Mouse (Mus musculus) limb, embryonic 14.5 days (tissue): Measurements from ENCODE around the gene Cmtm6. TPM values are rescaled to one million over a fixed set of nuclear protein-coding genes. Genes with fewer than 3 reads are reported as not detected.

Source experiments
- ATAC-seq: fragments of 200-750 bp; cut with Nextera tagmentation; 2 replicates; pipeline ENCODE4 v1.8.0; 2017; ENCODE audit warnings: low read depth, moderate number of reproducible peaks, moderate TSS enrichment; ENCODE audit not compliant: low FRiP score
- DNase-seq: peaks from one replicate; pipeline ENCODE4 v3.0.0-alpha.2; 2015; ENCODE audit warnings: low spot score
- H3K27ac ChIP-seq: fragments of 300-500 bp; sonication (generic); replicated peaks from 2 replicates; pipeline ENCODE4 v1.5.1; 2014; ENCODE audit warnings: low read depth, mild to moderate bottlenecking, low read length, moderate library complexity, mixed read lengths
- H3K27me3 ChIP-seq: fragments of 300-500 bp; sonication (generic); 2 replicates; pipeline ENCODE4 v1.6.1; 2014; ENCODE audit warnings: low read length, mixed read lengths; ENCODE audit not compliant: control insufficient read depth, insufficient read depth
- H3K36me3 ChIP-seq: fragments of 300-500 bp; sonication (generic); 2 replicates; pipeline ENCODE4 v1.6.1; 2014; ENCODE audit warnings: mild to moderate bottlenecking, low read length, moderate library complexity, mixed read lengths; ENCODE audit not compliant: control insufficient read depth, insufficient read depth
- H3K4me1 ChIP-seq: fragments of 300-500 bp; sonication (generic); 2 replicates; pipeline ENCODE4 v1.6.1; 2014; ENCODE audit warnings: antibody characterized with exemption, low read length, mixed read lengths; ENCODE audit not compliant: control insufficient read depth, insufficient read depth
- H3K4me2 ChIP-seq: fragments of 300-500 bp; sonication (generic); replicated peaks from 2 replicates; pipeline ENCODE4 v1.6.1; 2014; ENCODE audit warnings: low read depth, mild to moderate bottlenecking, low read length, moderate library complexity; ENCODE audit not compliant: severe bottlenecking
- H3K4me3 ChIP-seq: fragments of 300-500 bp; sonication (generic); replicated peaks from 2 replicates; pipeline ENCODE4 v1.5.1; 2014; ENCODE audit warnings: low read length
- H3K9ac ChIP-seq: fragments of 300-500 bp; sonication (generic); 2 replicates; pipeline ENCODE4 v1.6.1; 2014; ENCODE audit warnings: mild to moderate bottlenecking, low read depth, low read length, moderate library complexity; ENCODE audit not compliant: severe bottlenecking
- H3K9me3 ChIP-seq: fragments of 300-500 bp; sonication (generic); 2 replicates; pipeline ENCODE4 v1.6.1; 2016; ENCODE audit warnings: low read length; ENCODE audit not compliant: control insufficient read depth
- POLR2A ChIP-seq: fragments of 200-500 bp; IDR thresholded peaks from 2 replicates; pipeline ENCODE4 v1.8.0; 2012; ENCODE audit warnings: inconsistent platforms, mild to moderate bottlenecking, moderate library complexity, borderline replicate concordance; ENCODE audit not compliant: insufficient read depth, insufficient read length; ENCODE audit errors: extremely low read depth
- WGBS: fragments of 180-500 bp; shearing (Covaris S2); extraction: QIAGEN DNeasy Blood & Tissue Kit; methylation state at CpG from one replicate; pipeline ENCODE4 v1.1.7; 2014; 5-methylcytosine and 5-hydroxymethylcytosine counted together
- polyA plus RNA-seq, 2 experiments: library from polyadenylated mRNA; depleted of rRNA in 1 of 2; stranded (reverse) in 1 of 2; unstranded in 1 of 2; fragments of >200 nt; fragmentation: Nextera tagmentation in 1 of 2; extraction: Ambion mirVana in 1 of 2; gene quantifications; 2 replicates each; pipeline versions ENCODE4 v1.2.1 to v1.2.3; 2012 to 2014

Cmtm6 gene
- polyA plus RNA-seq, 2 experiments, result 21.9 to 40.5 TPM

DNA sequence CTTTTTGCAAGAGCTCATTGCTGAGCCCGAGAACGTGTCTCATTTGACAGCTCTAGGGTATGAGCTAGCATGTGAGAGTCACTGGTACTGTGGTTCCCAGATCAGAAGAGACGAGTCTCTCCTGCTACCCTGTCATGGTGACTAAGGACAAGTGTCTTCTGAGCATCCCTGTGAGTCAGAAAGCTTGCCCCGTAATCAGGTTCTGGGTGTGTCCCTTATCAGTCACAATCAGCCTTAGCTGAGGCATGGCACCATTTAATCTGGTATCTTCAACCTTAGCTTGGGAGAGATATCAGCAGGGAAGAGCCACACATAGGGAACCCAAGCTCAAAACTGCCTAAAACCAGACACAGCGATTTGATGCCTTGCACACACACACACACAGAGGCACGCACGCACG is 57.8 kb downstream of the Cmtm6 start:
- no peak for DNase-seq
- Histone ChIP-seq H3K27ac (no peak overlapping the region), H3K9ac (no peak overlapping the region), H3K27me3 (no peaks in the 10 kb centered on the region), H3K4me3 (no peak overlapping the region), H3K36me3 (no peaks in the 10 kb centered on the region), H3K4me2 (no peak overlapping the region), H3K4me1 (no peaks in the 10 kb centered on the region), H3K9me3 (no peaks in the 10 kb centered on the region)
- no peak for TF ChIP-seq POLR2A
- WGBS, result 87% methylated on average over 8 of the region's 8 CpGs
- no peak for ATAC-seq

GRCm38 (mm10) chr9:114789557-114789956 is 58.6 kb downstream of the Cmtm6 start:
- Histone ChIP-seq H3K4me2 (no peak overlapping the region), H3K27me3 (no peaks in the 10 kb centered on the region), H3K9me3 (no peaks in the 10 kb centered on the region), H3K36me3 (no peaks in the 10 kb centered on the region), H3K27ac (no peak overlapping the region), H3K9ac (no peak overlapping the region), H3K4me3 (no peak overlapping the region), H3K4me1 (no peaks in the 10 kb centered on the region)
- ATAC-seq, result no peak
- DNase-seq, result no peak
- TF ChIP-seq POLR2A, result no peak
- WGBS, result 54% methylated on average over 7 of the region's 7 CpGs

DNA sequence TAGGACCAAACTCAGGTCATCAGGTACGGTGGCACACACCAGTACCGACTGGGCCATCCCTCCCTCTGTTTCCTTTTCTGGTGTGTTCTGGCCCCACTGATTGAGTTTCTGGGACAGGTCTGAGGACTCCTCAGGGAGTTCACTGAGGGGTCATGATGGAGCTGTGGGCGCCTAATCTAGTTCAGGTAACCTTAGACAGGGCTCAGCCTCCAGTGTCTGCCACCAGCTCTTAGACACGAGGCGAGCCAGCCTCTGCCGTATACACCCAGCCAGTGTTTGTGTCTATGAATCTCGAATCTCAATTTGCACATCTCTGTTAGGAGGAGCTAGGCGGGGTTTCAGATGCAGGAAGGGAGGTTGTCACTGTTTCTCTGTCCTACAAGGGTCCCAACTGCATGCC is 59.1 kb downstream of the Cmtm6 start:
- no peak overlapping the region for H3K9ac ChIP-seq
- H3K27me3 ChIP-seq, result no peaks in the 10 kb centered on the region
- 73% methylated on average over 8 of the region's 8 CpGs for WGBS
- no peaks in the 10 kb centered on the region for H3K9me3 ChIP-seq
- TF ChIP-seq POLR2A, result no peak
- no peak overlapping the region for H3K4me3 ChIP-seq
- no peak for DNase-seq
- no peaks in the 10 kb centered on the region for H3K36me3 ChIP-seq
- H3K4me2 ChIP-seq, result no peak overlapping the region
- ATAC-seq, result no peak
- no peaks in the 10 kb centered on the region for H3K4me1 ChIP-seq
- H3K27ac ChIP-seq, result no peak overlapping the region

- Histone ChIP-seq H3K27ac (no peak overlapping the region), H3K4me3 (no peak overlapping the region), H3K9ac (no peak overlapping the region), H3K36me3 (no peaks in the 10 kb centered on the region), H3K9me3 (no peaks in the 10 kb centered on the region), H3K27me3 (no peaks in the 10 kb centered on the region), H3K4me2 (no peak overlapping the region), H3K4me1 (no peaks in the 10 kb centered on the region; the same call in 1 of the 2 replicates)
- TF ChIP-seq POLR2A, result no peak
- WGBS, result 85% methylated on average over 9 of the region's 9 CpGs
- ATAC-seq (no peak), DNase-seq (no peak)
Observed at GRCm38 (mm10) chr9:114793764-114794295, 62.9 kb downstream of the Cmtm6 start.

- no peak for ATAC-seq
- Histone ChIP-seq H3K4me1 (no peaks in the 10 kb centered on the region; the same call in 1 of the 2 replicates), H3K36me3 (no peaks in the 10 kb centered on the region), H3K27ac (no peak overlapping the region), H3K4me2 (no peak overlapping the region), H3K9ac (no peak overlapping the region), H3K9me3 (no peaks in the 10 kb centered on the region), H3K4me3 (no peak overlapping the region), H3K27me3 (no peaks in the 10 kb centered on the region)
- DNase-seq, result no peak
- 73% methylated on average over 4 of the region's 4 CpGs for WGBS
- no peak for TF ChIP-seq POLR2A
Observed at GRCm38 (mm10) chr9:114794491-114794890, 63.6 kb downstream of the Cmtm6 start.

DNA sequence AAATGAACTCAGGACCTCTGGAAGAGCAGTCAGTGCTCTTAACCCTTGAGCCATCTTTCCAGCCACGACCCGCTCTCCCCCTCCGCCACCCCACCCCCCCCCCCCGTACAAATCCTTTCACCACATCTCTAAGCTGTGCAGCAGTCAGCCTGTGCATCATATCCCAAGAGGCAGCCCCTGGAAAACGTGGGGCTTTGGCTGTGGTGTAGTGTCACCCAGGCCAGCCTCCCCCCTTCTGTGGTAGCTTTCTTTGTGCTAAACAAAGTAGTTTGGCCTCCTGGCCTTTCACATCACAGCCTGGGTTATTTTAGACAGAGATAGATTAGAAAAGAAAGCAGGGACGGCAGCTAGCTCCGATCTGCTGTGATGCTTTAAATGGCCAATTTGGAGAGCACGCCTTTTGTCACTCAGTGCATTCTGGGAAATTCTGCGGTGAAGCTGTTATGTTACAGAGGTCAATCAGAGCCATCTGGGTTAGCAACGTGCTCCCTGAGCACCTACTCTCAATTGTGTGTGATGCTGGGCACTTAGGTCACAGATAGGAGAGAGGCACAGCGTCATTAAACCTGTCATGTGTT is 65.6 kb downstream of the Cmtm6 start:
- Histone ChIP-seq H3K4me1 (no peaks in the 10 kb centered on the region; the same call in 1 of the 2 replicates), H3K4me3 (no peak overlapping the region), H3K27ac (no peak overlapping the region), H3K4me2 (no peak overlapping the region), H3K9ac (no peak overlapping the region), H3K9me3 (no peaks in the 10 kb centered on the region), H3K36me3 (no peaks in the 10 kb centered on the region), H3K27me3 (no peaks in the 10 kb centered on the region)
- no peak for DNase-seq
- 43% methylated on average over 11 of the region's 11 CpGs for WGBS
- no peak for ATAC-seq
- no peak for TF ChIP-seq POLR2A
